Mouse (Mus musculus) spleen, postnatal 10 days (tissue): ENCODE data around the gene Xcl1.
A peak's percentile ranks its signal among the peaks of the same experiment; 100 is the strongest.
"Not testable (repeated sequence)": the region's sequence is repeated elsewhere in the genome, so short reads cannot be mapped to it uniquely, and the experiment has no call there.

Source experiments
- DNase-seq, 2 experiments: peaks; one replicate each; pipeline ENCODE4 v3.0.0; 2021 to 2022; ENCODE audit warnings: low spot score in 2 of 2

The Xcl1 gene

GRCm38 (mm10) chr1:164935477-164936044, at the start of gene Xcl1:
Xcl1 (minus strand) TSS chr1:164935527.
- DNase-seq = no peak

DNA sequence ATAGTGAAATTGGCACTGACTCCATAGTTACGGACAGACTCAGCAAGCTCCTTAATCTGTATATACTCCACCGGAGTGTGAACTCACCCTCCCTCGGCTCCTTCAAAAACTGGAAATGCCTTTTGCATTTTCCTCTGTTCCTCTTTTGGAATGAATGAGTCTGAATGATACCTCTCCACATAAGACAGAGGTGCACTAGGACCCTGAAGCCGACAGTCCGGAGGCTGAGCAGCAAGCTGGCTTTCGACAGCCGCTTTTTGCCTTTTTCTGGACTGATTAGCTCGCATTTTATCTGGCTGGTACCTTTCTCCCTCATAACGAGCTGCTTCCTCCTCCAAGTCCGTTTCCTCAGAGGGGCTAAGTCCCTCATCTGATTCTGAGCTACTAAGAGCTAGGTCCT, 49.4 kb upstream of the Xcl1 start:
- not testable (repeated sequence) for DNase-seq

DNA sequence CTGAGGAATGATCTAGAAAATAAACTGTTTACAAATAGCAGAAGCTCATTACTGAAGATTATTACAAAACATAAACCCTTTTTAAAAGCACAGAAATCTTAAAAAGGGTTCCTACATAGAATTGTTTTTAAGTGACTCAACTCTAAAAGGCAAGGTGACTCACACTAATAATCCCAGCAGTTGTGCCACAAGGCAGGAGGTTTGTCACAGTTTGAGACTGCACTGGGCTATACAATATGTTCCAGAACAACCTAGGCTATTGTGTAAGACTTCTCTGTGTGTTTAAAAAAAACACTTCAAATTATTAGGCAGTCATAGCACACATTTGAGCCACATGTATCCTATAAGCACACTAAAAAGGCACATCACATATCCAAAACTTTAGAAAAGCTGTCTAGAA, 42.0 kb upstream of the Xcl1 start:
- DNase-seq = no peak

- no peak for DNase-seq
Measured at GRCm38 (mm10) chr1:164975729-164976128, 40.4 kb upstream of the Xcl1 start.

DNA sequence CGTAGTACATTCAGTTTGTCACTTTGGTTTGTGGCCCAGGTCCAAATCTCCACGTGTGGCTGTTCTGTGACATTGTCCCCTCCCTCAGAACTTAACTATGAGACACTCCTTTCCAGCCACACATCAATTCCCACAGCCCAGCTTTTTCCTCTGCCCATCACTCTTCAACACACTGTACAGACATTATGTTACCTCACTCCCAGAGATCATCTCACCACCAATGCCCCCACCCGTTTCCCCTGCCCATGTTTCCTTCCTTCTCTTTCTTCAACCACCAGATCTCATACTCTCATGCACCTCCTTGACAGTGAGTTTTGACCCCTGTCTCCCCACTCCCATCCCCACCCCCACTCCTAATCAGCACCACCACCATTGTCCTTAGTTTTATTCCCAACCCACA, 39.9 kb upstream of the Xcl1 start:
- DNase-seq = no peak

DNA sequence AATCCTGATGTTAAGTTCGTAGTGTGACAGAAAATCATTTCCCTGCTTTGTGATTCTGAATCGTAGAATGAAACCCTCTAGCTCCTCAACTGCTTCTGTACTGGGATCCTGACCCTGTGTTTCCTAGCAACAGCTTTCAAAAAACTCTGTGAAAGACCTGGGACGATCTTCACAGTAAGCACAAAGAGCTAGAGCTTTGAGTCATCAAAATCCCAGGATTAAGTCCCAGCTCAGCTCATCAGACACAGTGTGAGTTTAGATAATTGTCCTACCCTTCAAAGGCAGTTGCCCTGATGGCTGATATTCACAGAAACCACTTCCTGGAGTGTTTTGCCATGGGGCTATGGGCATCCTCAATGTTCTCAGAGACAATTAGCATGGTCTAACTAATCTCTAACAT, 38.5 kb upstream of the Xcl1 start:
- DNase-seq = no peak

- DNase-seq = no peak
Measured at GRCm38 (mm10) chr1:164973341-164973740, 38.0 kb upstream of the Xcl1 start.

DNA sequence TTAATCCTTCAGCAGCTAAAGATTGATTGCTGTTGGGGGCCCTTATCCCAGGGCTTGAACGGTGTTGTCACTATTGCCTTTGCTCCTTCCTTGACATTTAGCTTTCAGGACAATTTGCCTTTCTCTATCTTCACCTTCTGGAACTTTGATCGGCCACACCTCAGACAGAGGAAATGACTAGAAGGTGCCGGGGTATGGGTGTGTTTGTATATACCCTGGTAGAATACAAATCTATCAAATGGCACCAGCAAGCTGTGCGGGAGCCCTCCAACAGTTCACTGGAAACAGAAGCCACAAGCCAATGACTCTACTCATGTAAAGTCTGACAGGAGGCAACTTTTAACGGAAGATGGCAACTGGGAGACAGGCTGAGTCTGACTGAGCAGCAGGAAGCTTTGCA, 37.4 kb upstream of the Xcl1 start:
- no peak for DNase-seq

- peak; percentile 8 to 25 for DNase-seq
Measured at GRCm38 (mm10) chr1:164966095-164966698, 30.9 kb upstream of the Xcl1 start.

DNA sequence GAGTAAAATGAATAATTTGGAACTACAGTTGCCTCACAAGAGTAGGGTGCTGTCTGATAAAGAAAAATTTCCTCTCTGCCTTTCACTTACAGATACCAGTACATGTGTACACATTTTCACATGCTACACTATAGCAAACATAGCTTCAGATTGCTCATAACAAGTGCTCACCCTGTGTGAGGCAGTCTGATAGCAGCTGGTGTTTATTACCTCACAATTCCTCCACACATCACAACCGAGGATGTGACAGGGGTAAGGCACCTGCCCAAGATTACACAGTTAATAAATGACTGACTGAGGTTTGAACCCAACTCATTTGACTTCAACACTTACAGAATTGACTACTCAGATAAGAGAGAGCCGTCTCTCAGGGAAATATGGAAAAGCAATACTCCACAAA, 25.3 kb upstream of the Xcl1 start:
- no peak for DNase-seq

DNA sequence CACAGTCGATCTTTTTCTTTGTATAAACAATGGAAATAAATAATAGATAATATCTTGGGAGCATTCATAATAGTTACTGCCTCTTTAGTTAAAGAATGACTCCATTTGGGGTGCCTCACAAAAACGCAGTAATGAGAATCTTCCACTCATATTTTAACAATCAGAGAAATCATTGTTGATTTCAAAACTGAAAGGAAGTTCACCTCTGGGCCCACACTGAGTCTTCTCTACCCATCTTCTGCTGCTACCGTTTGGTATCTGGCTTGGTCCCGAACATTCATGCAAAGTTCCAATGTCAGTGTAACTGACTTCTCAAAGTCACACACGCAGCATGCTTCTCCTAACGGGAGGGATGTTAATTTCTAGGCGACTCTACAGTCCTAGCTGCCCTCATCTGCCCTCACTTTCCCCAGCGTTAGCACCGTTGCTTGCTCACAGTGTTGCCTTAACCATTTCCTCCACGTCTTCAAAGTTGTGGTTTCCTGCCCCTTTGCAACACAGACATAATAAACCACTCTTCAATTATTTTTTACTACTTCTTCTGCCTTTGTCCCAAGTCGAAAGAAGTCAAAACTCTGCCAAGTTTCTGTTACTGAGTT, 24.6 kb upstream of the Xcl1 start:
- DNase-seq = peak; percentile 24 to 37

DNA sequence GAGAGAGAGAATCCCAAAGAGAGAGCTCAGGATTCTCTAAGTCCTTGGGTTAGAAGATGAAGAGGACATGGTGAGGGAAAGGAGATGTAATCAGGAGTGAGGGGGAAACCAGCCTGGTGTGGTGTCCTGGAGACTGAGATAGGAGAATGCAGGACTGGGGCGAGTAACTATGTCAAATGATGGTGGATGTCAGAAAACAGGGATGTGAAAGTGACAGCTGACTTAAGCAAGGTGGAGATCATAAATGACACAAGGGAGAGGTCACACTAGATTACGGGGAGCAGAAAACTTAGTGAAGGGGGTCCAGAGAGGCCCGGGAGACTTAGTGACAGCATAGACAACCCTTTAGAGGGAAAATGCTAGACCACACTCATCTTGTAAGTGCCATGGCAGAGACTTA, 23.8 kb upstream of the Xcl1 start:
- DNase-seq = no peak

DNA sequence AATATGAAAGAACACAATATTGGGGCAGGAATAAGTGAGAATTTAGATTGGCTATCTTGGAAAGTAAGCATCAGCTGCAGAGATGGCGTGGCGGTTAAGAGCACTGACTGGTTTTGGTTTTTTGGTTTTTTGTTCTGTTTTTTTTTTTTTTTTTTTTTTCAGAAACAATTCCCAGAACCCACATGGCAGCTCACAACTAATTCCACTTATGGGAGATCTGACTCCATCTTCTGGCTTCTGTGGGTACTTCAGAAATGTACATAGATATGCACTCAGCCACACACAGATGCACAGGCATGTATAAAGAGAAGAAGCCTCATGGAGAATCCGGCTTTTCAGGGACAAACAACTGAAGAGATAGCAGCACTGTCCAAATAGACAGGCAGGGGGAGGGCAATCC, 22.6 kb upstream of the Xcl1 start:
- DNase-seq = no peak

DNA sequence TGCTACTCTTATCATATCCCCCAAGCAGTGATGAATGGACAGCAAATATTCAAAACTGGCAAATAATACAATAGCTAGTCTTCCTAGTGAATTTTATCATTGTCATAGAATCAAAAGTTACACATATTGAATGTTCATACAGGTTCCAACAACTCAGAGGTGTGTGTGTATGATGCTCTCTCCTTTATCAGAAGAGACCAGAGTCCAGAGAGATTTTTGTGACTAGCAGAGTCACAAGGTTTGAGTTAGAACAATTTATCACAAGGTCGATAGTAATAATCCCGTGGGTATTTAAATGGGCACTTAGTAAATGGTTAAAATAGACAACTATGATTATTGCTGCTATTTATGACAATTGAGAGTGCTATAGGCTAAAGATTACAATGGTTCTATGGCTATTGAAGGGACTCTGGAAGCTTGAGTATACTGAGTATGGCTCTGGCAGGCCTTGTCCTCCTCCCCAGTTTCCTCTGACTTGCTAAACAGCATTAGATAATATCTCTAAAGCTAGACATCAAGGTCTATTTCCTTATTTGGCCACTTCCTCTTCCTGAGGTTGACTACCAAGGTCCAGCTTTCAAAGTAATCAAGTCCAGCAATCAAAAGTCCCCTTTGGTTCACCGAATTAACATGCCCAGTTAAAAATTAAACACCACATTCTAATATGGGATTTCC, 21.5 kb upstream of the Xcl1 start:
- DNase-seq = no peak

DNA sequence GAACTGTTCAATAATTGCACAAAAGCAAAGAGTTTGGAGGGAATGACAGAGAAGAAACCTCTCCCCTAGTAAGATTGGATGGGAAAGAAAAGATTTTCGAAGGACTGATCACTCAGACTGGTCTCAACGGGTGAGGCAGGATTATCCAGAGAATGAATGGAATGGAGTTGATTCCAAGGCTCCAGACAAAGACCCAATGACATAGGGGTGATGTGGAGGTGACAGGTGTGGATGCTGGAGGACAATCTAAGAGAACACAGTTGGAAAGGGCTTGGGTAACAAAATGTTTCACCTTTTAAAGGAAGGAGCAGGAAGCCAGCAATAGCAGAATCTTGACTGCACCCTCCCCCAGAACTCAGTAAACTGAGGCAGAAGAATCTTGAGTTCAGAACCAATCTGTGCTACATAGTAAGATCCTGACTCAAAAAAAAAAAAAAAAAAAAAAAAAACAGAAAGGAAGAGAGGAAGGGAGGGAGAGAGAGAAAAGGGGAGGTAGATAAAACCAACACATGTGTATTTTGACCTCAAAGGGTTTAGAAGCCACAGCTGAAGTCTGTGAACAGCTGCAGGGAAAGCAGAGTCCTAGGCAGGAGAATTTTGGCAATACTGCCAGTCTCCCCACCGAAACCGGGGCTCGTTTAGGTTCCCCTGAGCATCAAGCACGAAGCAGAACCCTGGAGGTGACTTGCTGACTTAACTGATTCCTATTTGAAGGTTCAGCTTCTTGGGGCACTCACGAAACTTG, 20.3 kb upstream of the Xcl1 start:
- no peak for DNase-seq

DNA sequence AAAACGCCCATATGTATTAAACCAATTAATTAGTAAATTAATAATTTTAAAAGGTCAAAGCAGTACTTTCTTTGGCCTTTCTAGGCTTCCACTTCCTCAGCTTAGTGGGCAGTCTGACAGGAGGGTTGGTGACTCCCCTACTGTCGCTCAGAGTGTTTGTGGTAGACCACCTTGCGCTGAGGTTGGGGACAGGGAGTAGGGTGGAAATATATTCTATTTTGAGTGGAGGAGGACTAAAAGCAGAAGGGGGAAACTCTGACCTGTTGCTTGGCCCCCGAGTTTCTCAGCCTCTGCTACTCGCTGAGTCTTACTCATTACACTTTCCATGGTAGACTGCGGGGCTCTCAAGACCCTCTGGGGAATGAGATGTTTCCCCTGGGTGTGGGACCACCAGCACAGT, 18.2 kb upstream of the Xcl1 start:
- no peak for DNase-seq

DNA sequence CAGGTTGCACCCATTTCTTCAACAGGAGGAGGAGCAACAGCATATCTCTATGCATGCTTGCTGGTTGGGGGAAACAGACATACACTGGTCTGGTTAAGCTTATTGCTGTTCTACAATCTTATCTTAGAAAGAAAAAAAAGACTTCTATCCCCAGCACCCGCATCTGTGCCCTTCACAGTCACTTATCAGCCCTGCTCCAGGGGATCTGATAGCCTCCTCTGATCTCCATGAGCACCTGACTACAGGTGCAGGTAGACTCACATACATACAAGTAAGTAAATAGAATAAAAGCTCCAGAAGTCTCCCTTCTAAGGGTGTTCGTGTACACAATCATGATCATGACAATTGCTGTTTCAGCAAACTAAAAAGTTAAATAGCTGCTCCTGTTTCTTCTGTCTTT, 733 bp upstream of the Xcl1 start:
- DNase-seq = no peak

- no peak for DNase-seq
Measured at GRCm38 (mm10) chr1:164933441-164934188, 1.7 kb downstream of the Xcl1 start.

DNA sequence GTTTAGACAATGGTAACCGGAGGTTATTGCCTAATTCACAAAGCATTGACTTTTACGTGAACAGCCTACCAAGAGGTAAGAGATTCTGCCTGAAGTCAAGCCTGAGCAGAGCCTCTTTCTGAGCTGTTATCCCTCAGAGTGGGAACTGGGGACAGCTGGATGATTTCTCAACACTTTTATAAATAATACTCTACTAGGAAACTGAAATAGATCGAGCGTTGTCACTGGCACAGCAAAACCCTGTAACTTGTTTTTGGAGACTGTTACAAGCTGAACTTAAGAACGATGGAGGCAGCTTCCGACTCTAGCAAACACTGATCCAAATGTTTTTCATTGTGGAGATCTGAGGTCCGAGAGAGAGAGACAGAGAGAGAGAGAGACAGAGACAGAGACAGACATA, 4.2 kb downstream of the Xcl1 start:
- no peak for DNase-seq

GRCm38 (mm10) chr1:164930006-164930405, 5.3 kb downstream of the Xcl1 start:
- DNase-seq = no peak

DNA sequence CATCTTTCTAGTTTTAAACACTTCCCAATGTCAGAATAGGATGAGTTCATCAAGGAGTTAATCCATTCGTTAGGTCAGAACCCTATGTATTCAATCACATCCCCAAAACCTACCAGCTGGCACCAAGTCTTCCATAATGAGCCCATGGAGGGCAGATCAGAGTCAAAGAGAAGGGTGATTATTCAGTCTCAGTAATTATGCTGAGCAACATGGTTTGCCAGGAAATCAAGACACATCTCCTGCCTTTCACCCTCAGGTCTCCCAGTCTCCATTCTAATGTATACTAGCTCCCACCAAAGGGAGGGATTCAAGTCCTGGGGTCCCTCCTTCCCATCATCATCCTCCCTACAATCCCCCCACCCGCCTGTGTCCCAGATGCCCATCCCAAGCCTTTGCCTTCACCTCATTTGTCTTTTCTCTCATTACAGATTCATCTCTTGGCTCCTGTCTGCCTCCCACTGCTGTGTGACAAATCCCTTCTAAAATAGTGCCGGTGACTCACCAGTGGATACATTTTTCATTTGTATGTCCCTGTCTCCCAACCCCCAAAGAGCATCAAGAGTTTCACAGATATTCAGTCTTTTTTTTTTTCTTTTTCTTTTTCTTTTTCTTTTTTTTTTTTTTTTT, 8.7 kb downstream of the Xcl1 start:
- DNase-seq = no peak
